Mouse (Mus musculus) induced T-regulatory cell, adult 2 months (primary cell): ENCODE data around the gene Abl2.

Source experiments
- DNase-seq: peaks from one replicate; pipeline ENCODE4 v3.0.0-alpha.2; 2012; ENCODE audit warnings: low read depth

The Abl2 gene

DNA sequence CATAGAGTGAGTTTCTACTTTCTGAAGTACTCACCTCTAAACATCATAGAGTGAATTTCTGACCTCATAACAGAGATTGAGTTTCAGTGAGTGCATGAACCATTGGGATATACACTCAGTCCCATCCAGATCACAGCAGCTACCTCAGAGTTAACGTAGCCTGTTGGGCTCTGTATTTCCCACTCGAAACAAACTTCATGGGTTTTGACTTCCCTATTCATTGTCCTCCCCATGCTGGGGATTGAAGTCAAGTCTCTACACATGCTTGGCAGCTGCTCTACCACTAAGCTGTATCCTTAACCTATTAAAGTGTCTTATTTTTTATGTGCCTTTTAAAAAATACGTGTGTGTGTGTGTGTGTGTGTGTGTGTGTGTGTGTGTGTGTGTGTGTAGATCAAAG lies 26.9 kb downstream of the Abl2 start:
- DNase-seq = no peak

DNA sequence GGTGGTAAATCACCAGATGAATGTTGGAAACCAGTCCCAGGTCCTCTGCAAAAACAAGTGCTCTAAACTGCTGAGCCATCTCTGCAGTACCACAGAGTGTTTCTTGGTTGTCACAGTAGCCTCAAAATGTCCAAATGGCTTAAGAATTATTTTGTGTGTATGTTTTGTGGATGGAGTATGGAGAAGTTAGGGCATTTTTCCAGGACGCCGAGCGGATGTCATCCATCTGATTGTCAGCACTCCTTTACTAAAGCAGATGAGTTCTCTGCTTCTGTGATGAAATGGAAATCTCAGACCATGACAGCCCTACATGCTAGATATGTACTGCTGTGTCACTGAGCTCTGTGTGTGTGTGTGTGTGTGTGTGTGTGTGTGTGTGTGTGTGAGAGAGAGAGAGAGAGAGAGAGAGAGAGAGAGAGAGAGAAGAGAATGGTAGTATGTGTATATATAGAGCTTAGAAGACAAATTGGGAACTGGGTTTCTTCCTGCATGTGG lies 31.3 kb downstream of the Abl2 start:
- DNase-seq = no peak

DNA sequence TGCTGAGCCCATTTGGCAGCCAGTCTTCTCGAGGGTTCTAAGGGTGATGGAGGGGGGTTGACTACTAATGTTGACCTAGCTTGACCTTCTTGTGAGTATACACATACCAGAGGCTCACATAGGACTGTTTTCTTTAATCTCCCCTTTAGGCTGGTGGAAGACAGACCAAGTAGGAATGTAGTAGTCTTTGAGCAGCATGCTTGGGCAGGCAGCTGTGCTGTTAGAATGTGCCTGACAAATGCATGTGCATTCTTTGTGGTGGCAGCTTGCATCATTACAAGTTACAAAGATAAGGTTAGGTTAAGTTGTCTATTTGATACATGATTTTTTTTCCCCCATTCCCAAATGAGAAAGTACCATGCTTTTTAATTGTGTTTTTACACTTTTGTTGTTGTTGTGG lies 31.8 kb downstream of the Abl2 start:
- DNase-seq = no peak

DNA sequence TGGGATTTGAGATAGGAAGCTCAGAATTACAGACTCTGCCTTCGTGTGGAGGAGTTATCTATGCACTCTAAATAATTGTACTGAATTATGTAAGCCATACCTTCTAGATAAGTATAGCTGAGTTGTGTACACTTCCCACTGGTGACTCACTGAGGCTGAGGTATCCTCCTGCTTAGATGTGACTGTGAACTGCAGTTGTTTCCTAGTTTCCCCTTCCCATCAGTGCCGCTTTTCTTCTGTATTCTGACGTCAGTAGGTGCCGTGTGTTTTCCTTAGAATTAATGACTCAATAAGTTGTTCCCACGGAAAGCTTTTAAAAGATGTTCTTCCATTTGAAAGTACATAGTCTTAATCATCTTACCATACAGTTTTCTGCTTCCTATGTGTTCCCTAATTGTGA lies 34.7 kb downstream of the Abl2 start:
- DNase-seq = no peak

DNA sequence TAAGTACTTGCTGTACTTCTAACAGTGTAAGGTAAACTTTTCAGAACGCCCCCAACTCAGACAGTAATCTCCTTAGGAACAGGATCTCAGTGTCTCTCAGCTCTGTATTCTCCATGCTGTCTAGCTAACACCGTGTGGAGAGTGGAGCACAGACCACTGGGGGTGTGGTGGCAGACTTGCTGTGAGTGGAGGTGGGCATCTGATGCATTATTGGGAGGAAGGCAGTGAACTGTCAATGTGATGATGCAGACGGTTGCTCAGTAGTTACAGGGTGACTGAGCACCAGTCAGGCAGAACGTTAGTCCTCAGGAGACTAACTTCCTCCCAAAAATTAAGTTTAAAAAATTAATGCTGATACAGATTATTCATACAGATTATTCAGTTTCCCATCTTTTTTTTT lies 38.5 kb downstream of the Abl2 start:
- no peak for DNase-seq

DNA sequence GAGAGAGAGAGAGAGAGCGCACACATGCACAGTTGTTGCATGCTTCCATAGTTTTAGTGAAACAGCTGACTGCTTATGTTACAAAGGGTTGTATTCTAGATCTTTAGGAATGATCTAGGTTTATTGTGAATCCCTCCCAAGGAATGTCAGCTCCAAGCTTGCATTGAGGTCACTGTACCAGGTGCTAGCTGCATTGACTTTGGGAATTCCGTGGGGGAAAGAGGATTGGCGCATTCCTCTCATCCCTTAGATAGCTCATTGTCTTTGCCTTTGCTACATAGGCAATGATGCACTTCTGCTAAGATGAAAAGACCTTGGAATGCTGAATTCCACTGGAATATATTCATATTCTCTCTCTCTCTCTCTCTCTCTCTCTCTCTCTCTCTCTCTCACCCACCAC lies 44.0 kb downstream of the Abl2 start:
- DNase-seq = no peak

DNA sequence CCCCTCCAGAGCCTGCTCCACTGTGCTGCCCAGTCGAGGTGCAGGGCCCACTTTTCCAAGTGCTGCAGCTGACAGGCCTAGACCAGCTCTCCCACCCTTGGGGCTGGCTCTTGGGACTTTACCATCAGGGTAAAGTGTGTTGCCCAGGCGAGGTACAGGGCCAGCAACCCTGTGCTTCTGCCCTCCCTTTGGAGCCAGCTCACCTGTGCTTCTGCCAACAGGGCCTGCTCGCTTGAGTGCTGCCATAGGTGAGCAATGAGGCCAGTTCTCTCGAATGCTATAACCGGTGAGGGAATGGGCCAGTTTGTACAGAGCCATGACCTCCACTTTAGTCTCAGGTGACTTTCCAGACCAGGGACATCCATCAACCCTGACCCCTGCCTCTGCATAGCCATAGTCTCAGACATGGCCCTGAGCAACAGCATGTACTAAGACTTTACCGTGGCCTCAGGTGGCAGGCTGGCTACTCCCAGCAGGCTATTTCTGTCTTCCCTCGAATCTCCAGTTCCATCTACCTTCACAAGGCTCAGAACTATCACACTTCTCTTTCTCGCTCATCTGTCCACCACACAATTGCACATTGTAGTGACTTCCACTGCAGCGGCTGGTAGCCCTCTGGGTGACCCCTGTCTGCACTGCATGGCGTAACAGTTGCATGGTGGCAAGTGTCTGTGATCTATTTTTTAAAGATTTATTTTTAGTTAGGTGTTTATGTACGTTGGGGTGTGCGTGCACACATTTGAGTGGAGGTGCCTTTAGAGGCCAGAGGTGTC lies 46.7 kb downstream of the Abl2 start:
- no peak for DNase-seq

DNA sequence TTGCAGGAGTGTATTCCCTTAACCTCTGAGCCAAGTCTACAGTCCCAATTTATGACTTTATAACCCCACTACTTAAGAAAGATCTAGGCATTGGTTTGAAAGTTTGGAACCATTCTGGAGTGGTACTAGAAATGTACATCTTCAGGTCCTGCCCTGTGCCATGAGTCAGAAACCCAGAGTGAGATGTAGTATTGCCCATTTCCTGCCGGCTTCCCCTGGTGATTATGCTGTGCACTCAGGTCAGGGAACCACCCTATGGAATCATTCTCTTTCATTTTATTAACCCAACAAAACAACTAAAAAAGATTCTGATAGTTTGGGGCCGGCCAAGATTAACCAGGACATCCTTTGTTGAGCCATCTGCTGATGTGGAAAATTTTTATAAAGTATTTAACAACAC lies 47.4 kb downstream of the Abl2 start:
- no peak for DNase-seq

DNA sequence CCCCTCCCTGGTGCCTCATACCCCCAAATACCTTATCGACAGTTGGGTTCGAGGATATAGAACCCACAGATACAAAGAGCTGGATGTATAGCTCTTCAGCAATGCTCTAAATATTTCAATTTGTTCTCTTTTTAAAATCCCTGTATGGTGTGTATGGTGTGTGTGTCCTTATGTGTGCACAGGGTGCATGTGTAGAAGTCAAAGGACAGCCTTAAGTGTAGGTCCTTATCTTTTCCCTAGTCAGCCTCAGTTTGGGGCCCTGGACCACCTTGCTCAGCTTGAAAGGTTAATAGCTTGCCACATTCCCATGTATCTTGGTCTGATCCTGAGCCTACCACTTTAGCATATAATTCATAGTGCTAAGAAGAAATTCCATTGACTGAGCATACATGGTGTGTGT lies 49.9 kb downstream of the Abl2 start:
- no peak for DNase-seq

DNA sequence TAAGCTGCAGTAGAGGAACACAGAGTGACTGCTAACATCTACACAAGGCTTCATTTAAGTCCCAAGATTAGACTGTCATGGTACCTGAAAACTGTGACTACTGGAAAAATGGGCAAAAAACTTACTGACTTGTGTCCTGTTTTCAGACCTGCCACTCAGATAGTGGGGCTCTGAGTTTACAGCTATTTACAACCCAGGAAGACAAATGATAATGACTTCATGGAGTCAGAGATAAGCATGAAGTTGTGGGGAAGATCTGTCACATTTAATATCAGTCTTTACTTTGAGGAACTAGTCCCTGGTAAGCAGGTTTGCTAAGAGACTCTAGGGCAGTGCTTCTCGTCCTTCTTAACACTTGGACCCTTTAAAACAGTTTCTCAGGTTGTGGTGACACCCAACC lies 51.7 kb downstream of the Abl2 start:
- DNase-seq = no peak

DNA sequence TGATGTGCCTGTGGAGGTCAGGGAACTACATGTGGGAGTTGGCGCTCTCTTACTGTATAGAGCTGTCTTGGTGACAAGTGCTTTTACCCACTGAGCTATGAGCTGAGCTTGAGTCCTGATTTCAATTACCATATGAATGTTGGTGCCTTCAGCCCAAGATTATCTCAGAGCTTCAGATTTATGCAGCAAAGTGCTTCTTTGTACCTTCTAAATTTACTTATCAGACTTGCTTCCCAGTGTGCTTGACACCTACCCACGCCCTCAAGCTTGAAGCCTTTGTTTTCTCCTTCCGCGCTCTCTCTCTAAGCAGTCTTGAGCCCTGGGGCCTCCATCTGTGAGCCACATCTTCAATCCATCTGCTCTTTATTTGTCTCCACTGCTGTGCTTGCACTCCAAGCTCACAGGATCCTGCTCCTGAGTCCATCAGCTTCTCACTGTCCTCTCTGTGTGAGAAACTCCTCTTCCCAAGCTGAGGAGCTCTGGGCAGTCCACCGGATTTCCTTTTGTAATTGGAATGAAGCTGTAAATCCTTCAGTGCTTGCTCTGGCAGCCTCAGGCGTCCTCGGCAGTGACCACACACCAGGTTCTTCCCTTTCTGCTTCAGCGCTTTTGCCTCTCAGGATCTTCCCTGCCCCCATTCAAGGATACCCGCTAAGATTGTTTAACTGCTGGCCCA lies 55.4 kb downstream of the Abl2 start:
- DNase-seq = no peak

DNA sequence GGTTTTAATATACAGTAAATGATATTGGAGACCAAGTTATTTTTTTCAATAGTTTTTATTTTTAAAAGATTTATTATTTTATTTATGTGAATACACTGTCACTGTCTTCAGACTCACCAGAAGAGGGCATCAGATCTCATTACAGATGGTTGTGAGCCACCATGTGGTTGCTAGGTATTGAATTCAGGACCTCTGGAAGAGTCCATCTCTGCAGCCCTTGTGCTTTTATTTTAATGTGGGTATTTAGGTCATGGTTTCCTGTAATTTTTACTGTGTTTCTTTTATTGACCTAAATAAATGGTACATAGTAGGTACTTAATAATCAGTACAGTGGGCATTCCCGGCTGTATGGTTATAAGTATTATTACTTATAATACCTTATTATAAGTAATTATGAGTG lies 56.1 kb downstream of the Abl2 start:
- peak; percentile 42 for DNase-seq

DNA sequence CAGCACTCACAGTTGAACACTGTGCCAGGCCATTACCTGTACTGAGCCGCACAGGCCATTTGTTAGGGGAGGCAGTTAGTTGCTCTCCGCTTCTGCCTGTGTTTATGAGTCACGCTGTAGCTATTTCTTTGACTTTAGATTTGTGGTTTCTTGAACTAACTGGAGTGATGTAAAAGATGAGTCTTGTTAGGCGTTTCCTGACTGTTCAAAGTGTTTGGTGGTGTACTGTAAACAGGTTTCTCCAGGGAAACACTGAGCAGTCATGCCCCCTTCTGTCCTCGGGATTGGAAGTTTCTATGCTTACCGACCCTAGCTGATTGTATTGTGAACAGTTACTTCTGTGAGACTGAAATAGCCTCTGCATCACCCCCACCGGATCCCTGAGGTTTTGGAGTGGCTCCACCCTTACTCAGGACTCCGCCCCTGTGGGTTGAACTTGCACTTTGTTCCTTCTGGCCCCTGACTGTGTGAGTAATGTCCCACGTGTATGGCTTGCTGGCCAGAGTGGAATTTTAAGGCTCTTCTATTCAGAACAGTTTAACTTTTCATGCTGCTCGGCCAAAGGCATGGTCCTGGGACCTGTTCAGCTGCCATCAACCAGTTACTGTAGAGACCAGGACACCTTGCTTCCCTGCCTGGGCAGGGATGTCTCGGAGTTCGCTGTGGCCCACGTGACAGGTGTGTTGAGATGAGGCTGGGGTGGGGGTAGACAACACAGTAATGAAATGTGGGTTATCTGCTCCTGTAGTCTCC lies 57.0 kb downstream of the Abl2 start:
- peak; percentile 91 for DNase-seq

DNA sequence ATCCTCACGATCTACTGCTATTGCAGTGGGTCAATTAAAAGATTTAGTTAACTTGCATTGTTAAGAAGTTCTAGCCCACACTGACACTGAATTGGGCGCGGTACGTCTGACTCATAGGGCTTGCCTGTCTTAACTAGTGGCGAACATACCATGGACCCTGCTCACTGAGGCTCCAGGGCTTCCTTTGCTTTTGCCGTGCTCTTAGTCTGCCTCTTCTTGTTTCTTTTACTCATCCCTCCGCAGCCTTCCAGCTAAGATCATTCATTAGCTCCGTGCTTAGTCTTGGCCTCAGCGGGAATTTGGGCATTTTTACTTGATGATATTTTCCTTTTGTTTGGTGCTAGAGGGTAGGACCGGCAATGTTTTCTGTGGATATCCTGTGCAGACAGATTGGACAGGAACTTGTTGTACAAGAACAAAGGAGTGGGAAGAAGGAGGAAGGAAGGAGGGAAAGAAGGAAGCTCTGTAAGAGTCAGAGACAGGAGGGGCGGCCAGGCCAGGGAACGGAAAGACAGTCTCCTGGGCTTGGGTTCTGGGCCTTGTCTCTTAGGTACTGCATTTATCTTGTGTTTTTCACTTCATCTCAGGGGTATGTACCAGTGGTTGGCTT lies 58.5 kb downstream of the Abl2 start:
- peak; percentile 48 for DNase-seq

DNA sequence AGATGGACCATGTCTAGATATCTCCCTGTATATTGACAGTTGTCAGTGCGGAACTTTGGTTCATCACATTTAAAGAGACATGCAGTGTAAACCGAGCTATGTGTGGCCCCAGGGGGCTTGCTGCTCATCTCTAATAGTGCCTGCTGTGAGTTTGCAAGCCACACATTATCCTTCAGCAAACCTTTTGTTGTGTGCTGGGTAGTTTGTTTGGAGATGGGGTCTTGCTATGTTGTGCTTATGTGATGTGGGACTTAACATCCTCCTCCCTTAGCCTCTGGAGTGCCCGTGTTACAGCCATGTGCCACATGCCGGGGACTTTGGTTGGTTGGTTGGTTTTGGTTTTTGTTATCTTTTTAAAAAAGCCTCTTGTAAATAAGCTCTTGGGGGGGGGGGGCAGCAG lies 59.2 kb downstream of the Abl2 start:
- no peak for DNase-seq

DNA sequence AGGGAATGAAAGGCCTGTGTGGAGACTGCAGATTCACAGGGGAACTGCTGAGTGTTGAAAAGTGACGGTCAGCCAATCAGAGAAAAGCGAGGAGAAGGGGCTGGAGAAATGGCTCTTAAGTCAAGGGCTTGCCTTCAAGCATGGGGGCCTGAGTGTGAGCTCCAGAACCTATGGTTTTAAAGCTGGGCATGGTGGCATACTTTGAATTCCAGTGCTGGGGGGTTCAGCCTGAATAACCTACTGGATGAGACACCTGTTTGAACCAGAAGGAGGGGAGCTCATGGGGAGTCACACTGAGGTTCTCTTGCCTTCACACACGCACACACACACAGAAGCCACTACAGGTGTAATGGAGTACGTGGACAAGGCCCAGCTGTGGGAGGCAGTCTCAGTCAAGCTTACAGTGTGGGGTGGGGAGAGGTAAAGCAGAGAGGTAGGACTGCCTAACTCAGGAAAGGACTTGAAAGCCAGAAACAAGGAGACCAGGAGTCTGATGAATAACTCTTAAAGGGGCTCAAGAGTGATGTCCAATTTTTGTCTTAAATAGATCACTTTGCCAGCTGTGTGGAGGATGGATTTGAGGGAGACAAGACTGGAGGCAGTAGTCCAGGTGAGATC lies 61.8 kb downstream of the Abl2 start:
- DNase-seq = no peak

DNA sequence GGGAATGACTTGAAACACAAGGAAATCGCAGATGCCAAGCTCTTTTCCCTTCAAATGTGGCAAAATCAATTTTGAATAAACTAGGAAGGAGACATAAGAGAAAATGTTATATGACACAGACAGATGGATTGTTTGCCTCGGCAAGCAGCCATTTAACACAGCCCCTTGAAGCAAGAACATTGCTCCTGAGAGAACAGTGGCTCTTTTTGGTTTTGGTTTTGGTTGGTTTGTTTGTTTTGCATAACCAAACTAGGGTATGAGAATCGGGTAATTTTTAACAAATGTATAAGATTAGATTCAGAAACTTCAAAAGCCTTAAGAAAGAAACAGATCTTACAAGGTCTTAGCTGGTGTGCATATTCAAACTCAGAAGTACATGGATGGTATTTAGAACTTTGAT lies 62.4 kb downstream of the Abl2 start:
- no peak for DNase-seq

DNA sequence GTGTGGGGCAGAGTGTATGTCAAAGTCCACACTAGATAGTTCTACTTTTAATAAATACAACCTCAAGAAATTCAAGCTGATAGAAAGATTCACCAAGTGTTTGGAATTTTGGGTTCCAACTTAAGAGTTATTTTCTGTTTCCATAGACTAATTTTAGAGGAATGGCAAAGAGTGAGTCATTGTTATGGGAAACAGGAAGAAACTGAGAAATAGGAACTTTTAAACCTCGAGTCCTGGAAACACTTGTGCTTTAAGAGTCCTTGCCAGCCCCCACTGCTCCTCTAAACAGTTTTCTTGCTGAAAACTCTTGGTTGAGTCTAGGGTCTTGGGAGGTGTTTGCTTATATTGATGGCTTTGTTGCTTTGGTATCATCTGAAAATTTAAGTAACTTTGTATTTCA lies 65.6 kb downstream of the Abl2 start:
- no peak for DNase-seq

DNA sequence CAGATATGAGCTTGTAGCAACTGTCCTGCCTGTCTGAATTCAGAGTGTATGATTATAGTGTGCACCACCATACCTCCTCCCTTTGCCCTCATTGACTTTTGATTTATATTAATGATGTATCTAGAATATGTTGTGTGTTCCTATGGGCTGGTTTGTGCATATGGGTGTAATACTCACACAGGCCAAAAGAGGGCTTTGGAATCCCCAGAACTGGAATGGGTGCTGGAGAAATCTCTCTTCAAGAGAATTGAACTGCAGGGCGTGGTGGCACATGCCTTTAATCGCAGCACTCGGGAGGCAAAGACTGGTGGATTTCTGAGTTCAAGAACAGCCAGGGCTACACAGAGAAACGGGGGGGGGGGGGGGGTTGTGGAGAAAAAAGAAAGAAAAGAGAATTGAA lies 68.1 kb downstream of the Abl2 start:
- peak; percentile 48 for DNase-seq

DNA sequence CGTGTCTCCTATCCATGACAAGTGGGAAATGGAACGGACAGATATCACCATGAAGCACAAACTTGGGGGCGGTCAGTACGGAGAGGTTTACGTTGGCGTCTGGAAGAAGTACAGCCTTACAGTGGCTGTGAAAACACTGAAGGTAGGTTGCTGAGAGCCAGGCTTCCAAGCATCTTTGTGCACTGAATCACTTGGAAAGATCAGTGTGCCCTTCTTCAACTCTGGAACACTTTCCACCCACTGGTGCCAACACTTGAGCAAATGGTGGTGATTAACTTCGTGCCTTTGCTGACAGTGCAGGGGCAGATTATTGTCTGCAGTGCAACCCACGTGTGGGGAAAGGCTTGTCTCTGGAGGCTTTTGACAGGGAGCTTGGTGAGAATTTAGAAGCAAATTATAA lies 71.4 kb downstream of the Abl2 start:
- DNase-seq = no peak

DNA sequence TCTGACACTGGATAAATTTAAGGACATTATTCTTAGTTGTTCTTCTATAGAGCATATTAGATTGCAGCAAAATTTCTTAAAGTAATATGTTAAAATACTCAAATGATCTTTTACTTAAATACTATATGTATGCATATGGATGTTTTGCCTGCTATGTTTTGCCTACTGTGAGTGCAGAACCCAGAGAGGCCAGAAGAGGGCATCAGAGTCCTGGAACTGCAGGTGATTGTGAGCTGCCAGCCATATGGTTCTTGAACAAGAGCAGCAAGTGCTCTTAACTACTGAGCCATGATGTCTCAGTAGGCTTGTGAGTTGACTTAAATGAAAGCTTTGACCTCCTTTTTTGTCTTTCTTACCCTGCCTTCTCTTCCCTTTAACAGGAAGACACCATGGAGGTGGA lies 72.4 kb downstream of the Abl2 start:
- DNase-seq = peak; percentile 52

DNA sequence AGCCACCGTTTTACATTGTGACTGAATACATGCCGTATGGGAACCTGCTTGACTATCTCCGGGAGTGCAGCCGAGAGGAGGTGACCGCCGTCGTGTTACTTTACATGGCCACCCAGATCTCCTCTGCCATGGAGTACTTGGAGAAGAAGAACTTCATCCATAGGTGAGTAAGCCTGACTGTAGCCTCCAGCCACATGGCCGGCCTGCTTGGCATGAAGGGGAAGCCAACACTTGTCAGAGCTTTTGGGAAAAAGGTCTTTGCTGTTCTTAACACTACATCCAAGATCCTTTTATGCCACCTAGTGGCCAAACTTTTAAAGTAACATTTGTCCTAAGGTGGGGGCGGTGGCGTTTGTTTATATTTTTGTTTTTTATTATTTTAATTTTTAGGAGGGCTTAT lies 74.5 kb downstream of the Abl2 start:
- peak; percentile 78 for DNase-seq
